Mouse (Mus musculus) CD4-positive, CD25-positive, alpha-beta regulatory T cell (primary cell): ENCODE data around the gene Hmcn1. TPM values are rescaled to one million over a fixed set of nuclear protein-coding genes. Genes with fewer than 3 reads are reported as not detected.

Experiments
- polyA plus RNA-seq: library from polyadenylated mRNA; unstranded; fragments of 100-300 nt; shearing (Covaris generic); gene quantifications from one replicate; pipeline ENCODE4 v1.2.1, GENCODE M21; 2017

The Hmcn1 gene
- polyA plus RNA-seq, result 0.42 TPM

GRCm38 (mm10) chr1:150993162-150994064 lies at the start of gene Hmcn1:
Gene Hmcn1, minus strand, starts transcription at chr1:150993435.

Other genes with a start within 250 kb of the Hmcn1 start
- 0.12 TPM for gene Gm47985, start 189.1 kb upstream of the Hmcn1 start, polyA plus RNA-seq
- not detected for gene Gm8947, start 198.9 kb upstream of the Hmcn1 start, polyA plus RNA-seq
- not detected for gene Gm47995, start 205.0 kb upstream of the Hmcn1 start, polyA plus RNA-seq
- gene 3110040M04Rik, start 210.7 kb upstream of the Hmcn1 start, polyA plus RNA-seq, result not detected
- not detected for gene Gm47996, start 216.7 kb upstream of the Hmcn1 start, polyA plus RNA-seq